Mouse (Mus musculus) cerebellum, postnatal 36 days (tissue): ENCODE data around the gene Glce.

ENCODE experiments used
- DNase-seq, 2 experiments: peaks; one replicate each; pipeline ENCODE4 v3.0.0; 2021 to 2022; ENCODE audit warnings: mixed read lengths in 2 of 2

Glce gene

DNA sequence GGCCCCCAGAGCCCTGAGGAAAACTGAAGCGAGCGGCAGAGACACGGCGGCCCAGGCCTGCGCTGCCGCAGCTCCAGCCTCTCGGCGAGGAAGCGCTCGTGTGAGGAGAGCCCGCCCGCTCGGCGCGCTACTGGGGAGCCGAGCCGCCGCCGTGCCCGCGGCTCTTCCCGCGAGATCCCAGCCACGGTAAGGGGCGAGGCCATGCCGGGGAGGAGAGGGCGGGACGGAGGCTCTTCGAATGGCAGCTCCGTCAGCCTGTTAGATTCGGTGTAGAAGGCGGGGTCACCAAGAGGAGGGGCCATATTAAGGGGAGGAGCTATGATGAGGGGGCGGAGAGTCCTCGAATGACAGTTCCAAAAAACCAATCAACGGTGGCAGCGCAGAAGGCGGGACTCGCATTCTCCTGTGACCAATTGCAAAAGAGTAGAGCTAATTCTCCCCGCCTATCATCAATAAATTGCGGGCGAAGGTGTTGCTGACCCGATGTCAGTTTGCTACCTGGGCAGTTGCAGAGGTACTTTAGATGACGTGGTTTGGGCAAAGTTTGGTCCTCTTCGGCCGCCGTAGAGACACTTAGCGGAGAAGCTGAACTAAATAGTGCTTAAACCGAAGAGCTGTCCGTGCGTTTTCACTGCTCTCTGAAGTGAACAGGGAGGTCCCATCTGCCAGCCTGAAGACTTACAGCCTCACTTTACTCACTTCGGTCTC, at the start of gene Glce:
Gene Glce (minus strand): TSS at position 148 of the 708 bp plus-strand sequence.
- peak; percentile 97 to 98 for DNase-seq

DNA sequence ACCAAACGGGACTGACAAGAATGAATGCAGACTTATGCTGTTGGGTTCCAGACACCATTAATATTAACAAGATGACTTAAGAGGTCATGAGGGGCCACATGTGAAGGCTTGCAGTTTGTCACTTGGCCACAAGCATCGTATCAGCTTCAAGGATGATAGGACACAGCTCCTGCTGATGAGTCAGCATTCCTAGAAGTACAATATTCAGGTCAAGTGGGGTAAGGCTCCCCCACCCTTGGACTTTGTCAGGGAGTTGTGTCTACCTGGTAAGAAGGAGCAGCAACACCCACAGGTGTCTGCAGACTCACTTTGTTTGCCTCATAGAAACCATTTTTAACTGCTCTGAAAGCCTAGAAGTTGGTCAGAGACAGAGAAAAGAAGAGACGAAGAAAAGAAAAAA, 49.8 kb upstream of the Glce start:
- no peak for DNase-seq

DNA sequence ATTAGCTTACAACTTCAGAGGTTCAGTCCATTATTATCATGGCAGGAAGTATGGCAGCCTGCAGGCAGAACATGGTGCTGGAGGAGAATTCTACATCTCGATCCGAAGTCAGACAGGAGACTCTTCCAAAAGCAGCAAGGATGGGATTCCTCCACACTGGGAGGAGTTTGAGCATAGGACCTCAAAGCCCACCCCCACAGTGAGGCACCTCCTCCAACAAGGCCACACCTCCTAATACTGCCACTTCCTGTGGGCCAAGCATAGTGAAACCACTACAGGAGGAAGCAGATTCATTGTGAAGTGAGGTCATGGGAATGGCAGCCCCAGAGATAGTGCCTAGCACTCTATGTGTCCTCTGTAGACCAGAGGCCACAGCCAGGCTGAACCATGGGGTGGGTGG, 48.5 kb upstream of the Glce start:
- no peak for DNase-seq

DNA sequence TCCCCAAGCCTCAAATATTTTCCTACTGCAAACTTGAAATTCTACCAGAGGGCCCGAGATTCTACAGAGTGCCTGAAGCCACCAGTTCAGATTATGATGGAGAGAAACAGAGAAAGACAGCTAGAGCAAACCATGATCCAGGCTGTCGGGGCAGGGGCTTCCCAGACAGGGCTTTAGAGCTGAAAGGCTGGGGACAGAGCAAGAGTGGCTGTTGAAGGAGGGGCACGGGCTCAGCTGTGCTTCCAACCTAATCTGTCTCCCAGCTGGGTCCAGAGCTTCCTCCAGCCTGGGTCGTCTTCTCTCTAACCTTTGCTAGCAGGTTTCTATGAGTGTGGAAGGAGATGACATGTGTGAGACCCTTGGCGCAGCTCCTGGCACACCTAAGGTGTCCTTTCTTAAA, 44.2 kb upstream of the Glce start:
- no peak for DNase-seq

DNA sequence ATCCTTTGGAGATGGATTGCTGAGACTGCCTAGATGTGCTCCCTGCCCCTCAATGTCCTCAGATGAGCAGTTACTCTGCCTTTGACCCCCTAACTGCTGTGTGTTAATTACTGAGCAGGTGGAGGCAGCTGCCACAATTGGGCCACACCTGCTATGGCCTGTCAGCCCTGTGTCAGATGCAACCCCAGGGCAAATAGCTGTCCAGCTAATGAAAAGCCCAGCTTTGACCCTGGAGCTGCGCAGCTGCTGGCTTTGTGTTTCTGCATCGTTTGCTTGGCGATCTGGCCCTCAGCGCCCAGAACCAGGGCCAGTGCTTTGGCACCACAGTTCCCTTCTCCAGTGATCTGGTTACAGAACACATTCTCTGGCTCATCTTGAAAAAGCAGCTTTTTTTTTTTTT, 43.7 kb upstream of the Glce start:
- peak in 1 of 2 experiments; percentile 20 for DNase-seq

DNA sequence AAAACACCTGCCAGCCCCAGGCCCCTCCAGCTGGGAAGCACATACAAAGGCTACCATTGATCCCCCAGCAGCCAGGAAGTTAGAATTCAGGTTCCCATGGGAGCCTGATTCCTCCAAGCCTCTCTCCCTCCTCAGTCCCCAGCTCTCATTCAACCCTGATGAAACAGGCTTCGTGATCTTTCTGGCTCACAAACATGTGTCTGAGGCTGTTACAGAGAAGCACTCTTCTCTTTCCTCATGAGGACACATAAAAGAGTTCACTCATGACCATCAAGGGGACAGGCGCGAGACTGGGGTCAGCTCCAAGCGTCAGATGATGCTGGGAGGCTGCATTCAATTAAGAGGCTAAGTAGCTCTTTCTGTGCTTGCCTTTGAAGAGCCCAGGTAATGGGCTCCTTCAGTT, 40.4 kb upstream of the Glce start:
- no peak for DNase-seq

DNA sequence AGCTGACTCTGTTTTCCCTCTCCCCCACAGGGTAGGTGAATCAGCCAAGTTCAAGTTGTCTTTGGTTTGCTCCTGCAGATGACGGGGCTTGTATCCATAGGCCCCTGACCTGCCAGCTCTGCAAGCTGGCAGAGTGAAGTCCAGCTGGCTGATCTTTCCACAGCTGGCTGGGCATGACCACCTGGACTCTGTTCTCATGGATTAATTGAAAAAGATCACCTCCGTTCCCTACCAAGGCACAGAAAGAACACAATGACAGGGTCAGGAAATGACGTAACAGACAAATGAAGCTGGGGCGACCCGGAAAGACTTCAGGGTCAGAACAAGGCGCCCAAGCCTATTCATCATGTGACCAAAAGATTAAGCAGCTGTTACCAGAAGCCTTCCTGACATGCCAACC, 38.3 kb upstream of the Glce start:
- DNase-seq, result no peak

DNA sequence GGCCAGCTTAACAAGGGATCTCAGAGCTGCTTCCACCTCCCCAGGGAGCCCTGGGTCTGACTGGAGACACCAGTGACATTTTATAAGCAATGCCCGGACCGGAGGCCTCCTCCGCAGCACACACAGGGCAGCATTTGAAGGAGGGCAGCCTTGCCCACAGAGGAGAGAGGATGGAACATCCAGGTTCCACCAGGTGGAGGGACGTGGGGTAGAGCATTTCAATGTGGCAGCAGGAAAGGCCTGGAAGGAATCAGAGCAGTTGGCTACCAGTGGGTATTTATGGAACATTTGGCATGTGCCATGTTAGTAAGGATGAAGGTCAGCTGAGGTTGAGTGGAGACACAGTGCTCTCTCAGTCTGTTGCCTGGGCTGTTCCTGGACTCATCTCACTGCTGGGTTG, 36.3 kb upstream of the Glce start:
- DNase-seq, result peak; percentile 57 to 60

DNA sequence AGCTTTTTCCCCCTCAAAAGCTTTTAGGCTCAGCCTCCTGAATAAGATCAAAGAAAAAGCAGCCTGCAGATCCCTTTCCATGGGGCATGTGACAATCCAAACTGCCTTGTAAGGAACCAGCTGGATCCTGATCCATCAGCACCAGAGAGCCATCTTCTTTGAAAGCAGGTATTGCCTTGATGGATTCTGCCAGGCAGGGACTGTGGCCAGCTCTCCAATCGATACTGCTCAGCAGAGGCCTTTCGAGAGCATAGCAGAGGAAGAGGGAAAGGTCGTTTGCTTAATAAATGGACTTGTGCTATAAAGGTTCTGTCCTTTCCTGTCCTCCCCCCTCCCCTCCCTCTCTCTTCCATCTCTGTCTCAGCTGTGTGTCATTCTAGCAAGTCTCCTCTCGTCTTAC, 33.4 kb upstream of the Glce start:
- DNase-seq, result no peak

DNA sequence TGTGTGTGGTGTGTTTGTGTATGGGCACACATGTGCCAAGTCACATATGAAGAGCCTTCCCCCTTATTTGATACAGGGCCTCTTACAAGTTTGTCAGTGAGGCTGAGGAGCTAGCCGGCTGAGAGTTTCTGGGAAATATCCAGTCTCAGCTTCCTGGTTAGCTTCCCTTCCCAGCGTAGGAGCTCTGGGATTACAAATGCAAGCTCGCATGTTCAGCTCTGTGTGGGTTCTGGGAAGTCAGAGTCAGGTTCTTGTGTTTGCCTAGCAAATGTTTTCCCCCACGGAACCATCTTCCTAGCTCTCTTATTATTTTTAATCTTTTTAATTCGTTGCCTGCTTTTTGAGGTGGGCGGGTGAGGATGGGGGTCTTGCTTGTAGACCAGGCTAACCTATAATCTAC, 32.9 kb upstream of the Glce start:
- DNase-seq, result no peak

DNA sequence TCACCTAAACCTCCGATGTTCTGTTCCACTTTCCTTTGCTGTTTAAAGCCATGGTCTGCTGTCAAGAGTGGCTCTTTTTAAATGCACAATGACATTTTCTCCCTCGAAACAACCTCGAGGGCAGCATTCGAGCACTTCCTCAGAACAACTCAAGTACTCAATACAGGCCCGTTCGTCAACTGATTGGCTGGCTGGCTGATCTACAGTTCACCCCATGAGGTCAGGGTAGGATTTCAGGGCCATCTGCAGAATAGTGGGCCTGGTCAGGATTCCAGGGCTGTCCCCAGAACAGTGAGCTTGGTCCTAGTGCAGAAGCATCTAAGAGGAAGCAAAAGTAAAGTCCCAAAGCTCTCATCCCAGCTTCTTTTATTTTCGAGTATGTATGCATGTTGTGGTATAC, 32.5 kb upstream of the Glce start:
- no peak for DNase-seq

DNA sequence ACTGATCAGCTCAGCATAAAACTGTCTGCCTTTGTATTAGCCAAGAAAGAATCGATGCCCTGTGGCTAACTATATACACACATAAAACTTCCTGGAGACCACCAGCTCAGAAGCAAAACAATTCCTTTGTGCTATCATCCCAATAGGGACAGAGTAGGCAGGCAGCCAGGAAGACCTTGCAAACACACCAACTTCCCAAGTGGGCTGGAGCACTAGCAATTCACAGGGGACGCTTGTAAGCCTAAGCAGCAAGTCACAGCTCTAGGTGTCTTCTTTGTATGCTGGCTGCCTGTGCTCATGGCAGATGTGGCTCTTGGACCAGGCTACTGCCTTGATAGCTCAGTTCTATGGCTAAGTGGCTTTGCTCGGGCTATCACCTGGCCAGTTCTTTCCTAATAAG, 32.1 kb upstream of the Glce start:
- DNase-seq, result no peak

DNA sequence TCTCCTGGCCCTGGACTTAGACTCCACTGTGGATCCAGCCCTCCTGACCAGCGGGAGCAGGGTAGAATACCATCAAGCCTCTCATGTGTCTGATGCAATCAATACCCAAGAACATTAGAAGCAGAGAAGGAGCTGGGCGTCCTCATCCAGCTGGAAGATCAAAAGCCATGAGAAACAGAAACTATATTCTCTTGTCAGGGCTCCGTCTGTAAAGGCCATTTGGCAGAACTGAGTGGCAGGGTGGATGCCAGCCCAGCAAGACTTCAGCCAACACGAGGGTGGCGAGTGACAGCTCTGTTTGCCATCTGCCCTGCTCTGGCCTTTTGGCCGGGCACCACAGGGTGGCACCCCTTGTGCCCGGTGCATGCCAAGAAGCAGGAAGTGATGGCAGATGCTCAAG, 30.8 kb upstream of the Glce start:
- peak; percentile 95 to 97 for DNase-seq

DNA sequence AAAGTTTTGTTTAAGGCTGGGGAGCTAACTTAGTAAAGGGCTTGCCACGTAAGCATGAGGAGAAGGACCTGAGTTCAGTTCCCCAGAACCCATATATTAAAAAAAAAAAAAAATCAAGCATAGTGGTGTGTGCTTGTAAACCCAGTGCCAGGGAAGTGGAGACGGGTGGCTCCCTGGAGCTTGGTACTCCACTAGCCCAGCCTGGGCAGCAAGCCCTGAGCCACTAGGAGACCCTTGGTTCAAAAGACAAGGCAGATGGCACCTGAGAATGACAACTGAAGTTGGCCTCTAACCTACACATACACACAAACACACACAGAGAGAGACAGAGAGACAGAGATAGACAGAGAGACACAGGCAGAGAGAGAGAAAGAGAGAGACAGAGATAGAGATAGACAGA, 30.1 kb upstream of the Glce start:
- DNase-seq, result no peak

DNA sequence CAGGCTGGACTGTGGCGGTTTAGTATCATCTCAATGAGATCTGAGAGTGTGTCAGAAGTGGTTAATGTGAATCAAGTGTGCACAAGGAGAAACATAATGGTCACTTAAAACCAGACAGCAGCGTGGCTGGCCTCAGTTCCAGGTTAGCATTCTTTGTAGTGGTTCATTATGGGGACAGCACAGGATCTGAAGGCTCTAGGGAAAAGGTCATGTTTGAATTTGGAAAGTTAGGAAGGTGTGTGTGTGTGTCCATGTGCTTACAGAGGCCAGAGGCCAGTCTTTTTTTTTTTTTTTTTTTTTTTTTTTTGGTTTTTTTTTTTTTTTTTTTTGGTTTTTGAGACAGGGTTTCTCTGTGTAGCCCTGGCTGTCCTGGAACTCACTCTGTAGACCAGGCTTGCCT, 22.7 kb upstream of the Glce start:
- no peak for DNase-seq

DNA sequence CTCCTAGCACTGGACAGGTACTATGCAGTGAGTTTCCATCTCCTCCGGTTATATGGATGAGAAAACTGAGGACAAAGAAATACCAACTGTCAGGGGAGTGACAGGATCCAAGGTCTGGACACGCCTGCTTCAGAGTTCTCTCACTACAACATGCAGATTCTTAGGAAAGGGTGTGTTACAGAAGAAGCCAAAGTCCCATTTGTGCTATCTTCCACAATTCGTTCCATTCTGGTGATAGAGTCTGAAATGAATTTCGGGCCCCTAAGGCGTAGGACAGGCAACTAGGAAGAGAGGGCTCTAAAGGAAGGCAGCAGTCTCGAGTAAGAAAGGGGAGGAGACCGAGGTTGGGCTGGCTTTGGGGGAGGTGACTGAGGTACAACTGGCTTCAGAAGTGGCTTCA, 21.0 kb upstream of the Glce start:
- no peak for DNase-seq

DNA sequence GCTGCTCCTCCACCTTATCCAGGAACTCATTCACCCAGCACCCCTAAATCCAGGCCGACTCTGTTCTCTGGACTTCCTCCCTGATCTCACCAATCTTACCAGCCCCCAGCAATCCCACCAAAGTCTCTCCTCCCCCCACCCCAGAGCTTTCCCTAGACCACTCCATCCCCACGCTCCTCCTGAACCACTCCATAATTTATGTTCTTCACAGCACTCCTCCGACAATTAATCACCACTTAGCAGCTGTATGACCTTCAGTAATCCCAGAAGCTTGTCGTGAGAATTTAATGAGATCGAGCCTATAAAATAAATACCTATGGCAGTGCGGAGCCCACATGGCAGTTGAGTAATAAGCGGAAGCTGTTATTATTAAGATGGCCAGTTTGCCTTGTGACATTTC, 16.6 kb upstream of the Glce start:
- no peak for DNase-seq

DNA sequence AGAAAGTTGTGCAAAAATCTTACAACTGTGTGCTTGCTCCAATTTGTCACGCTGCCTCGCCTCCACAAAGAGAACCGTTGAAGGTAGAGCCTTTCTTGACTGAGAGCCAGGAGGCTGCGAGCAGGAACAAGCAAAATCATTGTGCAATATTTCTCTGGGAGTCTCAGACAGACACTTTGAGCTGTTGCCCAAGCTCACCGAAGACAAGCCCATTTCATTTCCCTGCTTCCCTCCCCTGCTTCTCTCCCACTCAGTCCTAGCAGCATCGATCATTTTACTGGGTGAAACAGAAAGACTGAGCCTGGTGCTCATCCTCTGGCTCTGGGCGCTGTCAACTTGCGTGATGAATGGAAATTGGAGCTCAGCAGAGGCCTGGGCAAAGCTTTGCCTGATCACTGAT, 14.8 kb upstream of the Glce start:
- DNase-seq, result no peak

DNA sequence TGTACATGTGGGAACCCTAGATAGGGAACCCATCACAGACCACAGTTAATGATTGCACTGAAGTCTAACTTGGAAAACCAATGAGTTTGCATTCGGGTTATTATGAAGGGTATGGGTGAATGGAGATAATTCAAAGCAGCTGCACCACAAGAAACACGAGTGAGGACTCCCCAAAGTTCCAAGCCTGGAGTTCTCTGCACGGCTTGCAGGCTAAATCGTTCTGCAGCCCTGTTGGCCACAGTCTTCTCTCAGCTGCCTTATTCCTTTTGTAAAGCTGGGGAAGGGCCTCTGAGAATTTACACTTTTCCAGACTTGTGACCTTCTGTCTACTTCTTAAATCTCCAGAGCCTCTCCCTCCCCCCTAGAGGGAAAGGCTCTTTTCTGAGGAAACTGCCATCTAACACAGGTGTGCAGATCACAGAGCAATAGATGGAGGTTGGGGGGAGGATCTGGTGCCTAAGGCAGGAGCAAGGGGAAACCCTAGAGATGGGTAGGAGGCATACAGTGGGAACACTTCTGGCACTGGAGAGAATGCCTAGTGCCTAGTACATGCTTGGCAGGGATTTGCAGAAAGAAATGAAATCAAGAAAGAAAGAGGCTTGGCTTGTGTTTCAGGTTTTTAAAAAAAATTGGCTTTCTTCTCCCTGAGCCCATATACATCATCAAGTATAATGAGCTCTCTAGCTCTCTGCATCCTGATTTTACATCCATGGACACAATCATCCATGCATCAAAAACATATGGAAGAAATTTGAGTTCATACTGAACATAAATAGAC, 9.7 kb upstream of the Glce start:
- DNase-seq, result no peak

DNA sequence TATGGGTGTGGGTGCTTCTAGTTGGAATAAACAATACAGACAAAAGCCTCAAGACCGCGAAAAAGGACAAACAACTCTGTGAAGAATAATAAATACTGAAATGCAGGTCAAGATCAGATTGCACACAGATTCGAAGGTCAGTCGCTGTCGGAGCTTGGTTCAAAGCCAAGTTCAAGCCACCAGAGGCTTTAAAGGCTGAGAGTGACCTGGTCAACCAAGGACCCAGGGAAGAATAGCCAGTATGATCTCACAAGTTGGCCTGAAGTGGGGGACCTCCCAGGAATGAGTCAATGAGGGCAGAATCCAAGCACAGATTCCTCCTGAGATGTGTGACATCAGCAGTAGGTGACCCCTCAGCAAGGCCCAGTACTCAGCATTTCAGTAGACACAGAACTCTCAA, 8.3 kb upstream of the Glce start:
- DNase-seq, result no peak

DNA sequence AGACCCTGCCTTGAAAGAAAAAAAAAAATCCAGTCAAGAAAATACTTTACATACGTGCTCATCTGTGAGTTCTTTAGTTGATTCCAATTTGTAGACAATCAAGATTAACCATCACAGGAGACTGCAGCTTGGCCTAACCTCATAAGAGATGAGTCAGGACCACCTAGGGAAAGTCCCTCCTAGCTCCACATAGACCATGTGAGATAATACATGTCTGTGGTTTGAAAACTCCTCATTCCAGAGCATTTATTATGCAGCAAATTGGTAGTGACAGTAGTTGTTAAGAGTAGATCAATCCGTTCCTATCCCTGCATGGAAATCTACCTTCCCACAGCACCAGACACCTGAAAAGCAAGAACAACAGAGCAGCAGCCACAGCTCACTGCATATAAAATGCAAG, 5.6 kb upstream of the Glce start:
- DNase-seq, result no peak

DNA sequence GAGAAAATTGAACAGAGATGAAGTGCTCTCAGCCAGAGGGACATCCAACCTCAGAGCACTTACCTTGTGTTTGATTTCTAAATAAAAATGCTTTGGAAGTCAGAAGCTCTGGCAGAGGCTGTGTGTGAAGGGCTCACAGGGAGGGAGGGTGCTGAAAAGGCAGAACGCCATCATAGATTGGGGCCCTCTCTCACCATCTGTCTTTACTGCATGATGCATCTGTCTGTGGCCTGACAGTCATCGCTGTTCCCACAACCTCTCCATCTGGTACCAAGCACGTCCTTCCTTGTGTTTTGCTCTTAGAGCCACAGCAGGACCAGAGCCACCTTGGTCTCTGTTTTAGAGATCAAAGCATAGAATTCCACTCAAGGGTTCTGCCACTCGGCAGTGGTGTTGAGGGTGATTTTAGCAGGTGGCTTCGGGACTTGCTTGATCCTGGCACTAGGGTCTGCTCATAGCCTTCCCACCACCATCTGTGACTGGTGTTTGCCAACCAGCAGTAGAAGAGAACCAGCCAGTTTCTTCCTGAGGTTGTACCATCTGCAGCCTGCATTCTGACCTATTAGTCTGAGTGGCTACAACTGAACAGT, 3.6 kb upstream of the Glce start:
- DNase-seq, result peak; percentile 23 to 26

DNA sequence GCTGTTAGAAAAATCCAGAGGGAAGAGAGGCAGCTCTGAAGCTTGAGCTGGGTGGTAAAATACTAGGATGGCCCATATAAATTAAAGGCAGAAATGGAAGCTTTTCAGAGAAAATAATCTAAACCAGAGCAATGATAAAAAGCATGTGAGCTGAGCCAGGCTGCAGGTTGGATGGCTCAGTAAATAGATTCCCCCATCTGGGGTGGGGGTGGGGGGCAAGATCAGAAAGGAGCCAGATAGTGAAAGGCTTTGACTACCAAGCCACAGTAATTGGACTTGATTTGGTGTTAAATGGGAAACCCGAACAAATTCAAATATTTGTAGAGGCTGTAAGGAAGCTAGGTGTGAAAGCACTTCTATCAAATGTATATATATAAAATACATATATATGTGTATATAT, 1.8 kb upstream of the Glce start:
- DNase-seq, result no peak

DNA sequence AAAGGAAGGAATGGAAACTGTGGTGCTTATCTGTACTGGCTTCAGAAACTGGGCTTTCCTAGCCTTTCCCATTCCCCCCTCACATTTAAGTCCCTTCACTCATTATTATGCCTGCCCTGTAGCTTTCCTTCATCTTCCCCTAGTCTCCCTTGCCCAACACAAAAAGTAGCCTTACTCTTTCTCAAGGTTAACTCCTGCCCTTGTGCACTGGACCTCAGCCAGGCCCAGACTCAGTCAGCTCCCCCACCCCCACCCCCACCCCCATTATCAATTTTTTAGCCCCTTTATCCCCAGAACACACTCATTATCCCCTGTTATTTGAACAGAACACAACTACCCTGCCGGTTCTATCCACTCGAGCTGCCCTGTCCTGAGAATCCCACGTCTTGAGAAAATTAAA, 1.0 kb upstream of the Glce start:
- DNase-seq, result no peak
